Mouse (Mus musculus) urinary bladder, adult 2 months (tissue): ENCODE measurements at regions not wholly inside any gene's neighbourhood (a gene's known extent, or its start where the extent isn't known, plus 50 kb on each side); places are given as distances from the start of the nearest gene placed in this dataset.
"Not testable (repeated sequence)": the region's sequence is repeated elsewhere in the genome, so short reads cannot be mapped to it uniquely, and the experiment has no call there.

Experiments
- DNase-seq: peaks from one replicate; pipeline ENCODE4 v3.0.0; 2022; ENCODE audit warnings: low spot score

- no peak for DNase-seq
Measured at GRCm38 (mm10) chr3:53792541-53792940, 52.3 kb upstream of the Gm10985 start.

DNA sequence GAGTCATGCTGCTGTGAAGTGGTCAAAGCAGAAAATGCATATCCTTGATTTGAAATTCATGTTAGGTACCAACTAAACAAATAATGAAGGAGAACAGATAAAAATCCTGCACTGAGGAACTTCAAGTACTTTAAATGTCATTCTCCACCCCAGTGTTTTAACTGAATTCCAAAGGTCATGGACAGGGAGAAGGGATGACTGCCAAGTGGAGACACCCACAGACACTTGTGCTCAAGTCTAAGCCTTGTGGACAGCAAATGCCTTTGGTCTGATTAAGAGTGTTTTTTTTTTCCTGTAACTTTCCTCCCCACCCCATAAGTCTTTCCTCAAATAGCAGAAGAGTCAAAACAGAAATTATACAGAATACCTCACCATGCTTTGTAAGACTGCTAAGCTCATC is 55.2 kb upstream of the Gm10985 start:
- DNase-seq = no peak

GRCm38 (mm10) chr3:53785201-53785600 is 59.7 kb upstream of the Gm10985 start:
- DNase-seq = no peak

DNA sequence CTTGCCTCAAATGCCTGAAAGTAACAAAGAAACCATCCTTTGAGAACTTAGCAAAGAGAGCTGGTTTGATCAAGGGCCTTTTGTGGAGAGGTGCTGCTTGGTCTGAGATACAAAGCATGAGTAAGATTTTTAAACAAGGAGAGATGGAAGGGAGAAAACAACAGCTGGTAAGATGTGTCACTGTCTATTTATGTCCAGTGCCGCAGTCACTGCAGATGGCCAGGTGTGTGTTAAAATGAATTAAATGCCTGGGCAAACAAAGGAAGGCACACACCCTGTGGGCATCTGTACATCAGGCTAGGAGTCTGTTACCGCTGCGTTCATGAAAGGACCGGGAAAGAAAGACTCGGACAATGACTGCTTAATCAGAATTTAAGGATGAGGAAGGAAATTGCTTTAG is 68.2 kb upstream of the Gm10985 start:
- no peak for DNase-seq

- no peak for DNase-seq
Measured at GRCm38 (mm10) chr3:53767601-53768000, 77.3 kb upstream of the Gm10985 start.

DNA sequence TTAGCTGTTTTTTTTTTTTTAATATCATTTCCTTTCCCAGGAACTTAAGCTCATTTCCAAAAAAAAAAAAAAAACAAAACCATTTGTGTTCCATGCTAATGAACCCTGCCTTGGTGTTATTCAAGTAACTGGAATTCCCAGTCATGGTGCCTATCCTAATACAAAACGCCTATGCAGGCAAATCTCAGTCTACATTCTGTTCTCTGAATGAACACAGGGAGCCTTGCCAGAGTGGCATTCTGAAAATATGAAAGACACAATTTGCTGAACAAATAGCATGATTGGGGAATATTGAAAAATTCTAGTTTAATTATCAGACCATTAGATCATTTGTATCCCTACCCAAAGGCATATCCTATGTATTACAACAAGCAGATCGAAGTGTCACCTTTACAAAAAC is 80.9 kb upstream of the Gm10985 start:
- no peak for DNase-seq

DNA sequence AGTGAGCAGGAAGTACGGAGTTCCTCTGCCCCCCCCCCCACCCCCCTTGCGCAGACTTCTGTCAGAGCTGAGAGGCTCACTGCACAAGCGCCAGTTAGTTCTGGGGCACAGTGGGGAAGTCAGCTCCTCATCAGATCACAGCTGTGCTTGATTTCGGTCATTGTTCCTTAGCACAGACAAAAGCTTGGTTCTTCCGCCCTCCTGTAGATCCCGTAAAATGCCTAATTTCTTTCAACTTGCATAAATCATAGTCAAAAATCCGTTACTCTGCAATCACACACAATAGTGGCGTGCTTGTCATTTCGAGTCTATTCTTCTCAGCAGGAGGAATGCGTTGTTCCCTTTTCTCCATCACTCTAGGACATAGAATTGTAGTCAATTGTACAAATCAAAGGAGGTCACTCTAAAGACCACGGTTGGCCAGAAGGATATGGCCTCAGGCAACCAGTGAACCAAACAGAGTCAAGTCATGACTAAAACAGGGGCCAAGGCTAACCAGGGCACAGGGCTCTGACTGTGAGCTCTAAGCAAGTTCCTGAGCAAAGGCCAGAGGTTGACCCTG is 83.3 kb upstream of the Gm10985 start:
- DNase-seq = no peak

- no peak for DNase-seq
Measured at GRCm38 (mm10) chr3:53756115-53756853, 88.6 kb upstream of the Gm10985 start.

DNA sequence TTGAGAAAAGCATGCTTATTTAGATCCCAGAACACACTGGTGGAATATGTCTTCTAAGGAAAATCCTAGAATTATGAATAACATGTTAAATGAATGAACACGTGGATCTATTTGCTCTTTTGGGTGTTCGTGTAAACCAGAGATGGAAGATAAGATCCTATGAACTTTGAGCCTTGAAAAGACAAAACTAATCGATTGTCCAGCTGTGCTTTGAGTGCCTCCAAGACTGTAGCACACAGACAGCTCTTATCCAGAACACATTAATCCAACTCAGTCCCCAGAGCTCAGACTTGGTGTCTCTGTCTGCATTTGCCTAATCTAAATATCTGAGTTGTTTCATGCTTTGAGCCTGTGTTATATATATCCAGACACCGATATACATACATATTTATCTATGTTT is 80.0 kb upstream of the Frem2 start:
- DNase-seq = no peak

GRCm38 (mm10) chr3:53735607-53736006 is 78.5 kb upstream of the Frem2 start:
- DNase-seq = not testable (repeated sequence)

DNA sequence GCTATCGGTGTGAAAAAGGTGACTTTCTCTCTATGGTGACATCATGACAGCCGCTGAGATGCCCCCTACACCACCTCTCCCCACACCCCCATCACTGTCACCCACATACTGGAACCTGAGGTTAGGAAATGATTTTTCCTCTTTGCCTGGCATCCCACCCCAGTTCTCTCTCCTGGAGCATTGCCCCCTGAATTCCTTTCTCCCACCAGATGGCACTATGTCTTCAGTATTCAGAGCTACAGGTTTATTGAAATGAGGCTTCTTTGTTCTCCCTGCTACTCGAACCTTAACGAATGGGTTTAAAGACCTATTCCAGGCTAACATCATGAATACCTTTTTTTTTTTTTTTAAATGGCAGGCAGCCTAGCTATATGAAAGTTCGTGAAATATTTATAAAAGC is 78.0 kb upstream of the Frem2 start:
- DNase-seq = no peak

DNA sequence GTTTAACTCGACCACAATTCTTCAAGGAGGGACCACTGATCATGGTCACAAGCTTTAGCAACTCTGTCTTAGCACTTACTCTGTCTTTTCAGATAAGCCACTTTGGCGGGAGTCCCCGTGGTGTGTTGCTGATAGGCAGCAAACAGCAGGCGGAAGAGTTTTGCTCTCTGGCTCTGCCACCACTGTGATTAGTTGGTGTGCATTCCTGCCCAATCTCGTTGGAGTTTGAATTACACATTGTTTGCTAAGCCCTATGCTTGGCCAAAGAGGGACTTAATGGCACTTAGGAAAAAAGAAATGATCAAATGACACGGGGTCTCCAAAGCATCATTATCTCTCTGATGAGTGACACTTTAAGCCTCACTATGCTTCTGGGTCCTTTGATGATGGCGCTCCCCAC is 73.3 kb upstream of the Frem2 start:
- DNase-seq = no peak

- peak; percentile 28 for DNase-seq
Measured at GRCm38 (mm10) chr3:53729810-53730209, 72.7 kb upstream of the Frem2 start.

DNA sequence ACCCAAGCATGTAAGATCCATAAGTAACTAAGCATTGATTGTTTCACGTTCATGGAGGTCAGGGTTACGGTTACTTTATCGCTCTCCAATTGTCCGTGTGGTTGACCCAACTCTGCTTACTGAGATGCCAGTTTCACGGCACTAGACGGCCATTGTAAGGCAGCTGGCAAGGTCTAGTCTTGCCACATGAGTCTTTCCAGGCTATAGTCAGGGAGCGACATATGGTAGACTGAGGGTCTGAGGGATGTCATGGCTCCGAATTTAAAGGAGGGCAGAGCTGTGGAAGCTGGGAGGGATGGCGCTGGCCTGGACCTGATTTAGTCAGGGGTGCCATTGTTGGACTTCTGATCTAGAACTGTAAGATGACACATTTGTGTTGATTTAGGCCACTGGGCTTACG is 72.0 kb upstream of the Frem2 start:
- DNase-seq = no peak

DNA sequence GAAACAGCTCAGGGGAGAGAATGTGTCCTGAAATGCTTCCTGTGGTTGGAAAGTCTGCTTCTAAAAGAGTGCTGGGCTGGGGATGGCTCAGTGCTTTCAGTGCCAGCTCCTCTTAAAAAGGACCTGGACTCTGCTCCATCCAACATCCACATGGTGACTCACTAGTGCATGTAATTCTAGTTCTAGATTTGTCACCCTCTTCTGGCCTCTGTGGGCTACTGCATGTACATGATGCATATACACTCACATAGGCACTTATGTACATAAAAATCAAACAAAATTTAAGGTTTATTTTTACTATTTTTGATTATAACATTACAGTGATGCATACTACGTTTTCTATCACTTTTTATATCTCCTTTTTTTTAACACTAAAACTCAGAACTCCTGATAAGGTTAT is 70.6 kb upstream of the Frem2 start:
- DNase-seq = no peak

DNA sequence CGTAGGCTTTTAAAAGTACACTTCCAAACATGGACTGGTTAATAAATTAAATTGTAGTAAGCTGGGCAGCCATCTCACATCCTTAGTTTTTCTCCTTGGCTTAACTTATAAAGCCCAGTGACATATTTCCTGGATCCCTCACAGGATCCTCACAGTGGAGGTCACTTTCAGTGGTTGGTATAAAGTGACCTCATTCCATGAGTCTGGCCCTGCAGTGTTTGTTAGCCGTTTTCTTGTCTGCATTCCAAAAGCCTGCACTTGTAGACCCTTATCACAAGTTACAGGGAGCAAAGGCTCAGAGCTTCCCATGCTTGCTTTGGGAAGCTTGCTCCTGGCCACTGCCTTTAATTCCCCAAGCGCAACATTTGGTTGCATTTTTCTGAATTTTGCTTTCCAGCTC is 49.9 kb upstream of the Frem2 start:
- DNase-seq = no peak
